Comparison of ENCODE assay signal across 15 mouse cellular contexts in genomic region chr15:31068127-31068526, GRCm38 (mm10).
A peak's percentile ranks its signal among the peaks of the same experiment; 100 is the strongest.
DNase-seq lines count a peak whose midpoint lies in the region; ATAC-seq and TF ChIP-seq lines count a peak whose summit lies in the region.
"Had no signal": no experiment of that assay in that cellular context is flagged by ENCODE, and none has a peak within 500 bp of the region (broad histone marks: within the 10 kb centered on the region; RNA-seq: fewer than 3 reads in every experiment).

No protein-coding gene starts in this region.

- H3K4me3 ChIP-seq in forebrain, embryonic 13.5 days: no peak overlapping the region
- no peak overlapping the region for H3K4me3 ChIP-seq in forebrain, embryonic 10.5 days
- no peak overlapping the region for H3K4me3 ChIP-seq in myocyte
- H3K4me3 ChIP-seq: lung, embryonic 15.5 days; megakaryocyte, embryonic 14.5 days had no signal

- H3K9ac ChIP-seq in forebrain, embryonic 13.5 days: no peak overlapping the region
- H3K9ac ChIP-seq: lung, embryonic 15.5 days had no signal

- no peaks in the 10 kb centered on the region for H3K79me2 ChIP-seq in myocyte (ENCODE audit: control insufficient read depth, insufficient read depth)

- H3K36me3 ChIP-seq in forebrain, embryonic 13.5 days (ENCODE audit: poor library complexity, severe bottlenecking): no peaks in the 10 kb centered on the region
- no peaks in the 10 kb centered on the region for H3K36me3 ChIP-seq in forebrain, embryonic 10.5 days (replicated peaks)
- no peaks in the 10 kb centered on the region for H3K36me3 ChIP-seq in myocyte (ENCODE audit: control insufficient read depth, insufficient read depth)
- H3K36me3 ChIP-seq: lung, embryonic 15.5 days had no signal

- H3K4me1 ChIP-seq in forebrain, embryonic 13.5 days: no peaks in the 10 kb centered on the region
- H3K4me1 ChIP-seq in forebrain, embryonic 10.5 days: no peaks in the 10 kb centered on the region
- H3K4me1 ChIP-seq: megakaryocyte, embryonic 14.5 days had no signal

- no peaks in the 10 kb centered on the region for H3K27me3 ChIP-seq in forebrain, embryonic 13.5 days
- no peaks in the 10 kb centered on the region for H3K27me3 ChIP-seq in forebrain, embryonic 10.5 days (ENCODE audit: poor library complexity, severe bottlenecking)
- no peaks in the 10 kb centered on the region for H3K27me3 ChIP-seq in myocyte (ENCODE audit: control insufficient read depth, insufficient read depth, insufficient read length)
- H3K27me3 ChIP-seq: lung, embryonic 15.5 days; megakaryocyte, embryonic 14.5 days had no signal

- H3K27ac ChIP-seq in forebrain, embryonic 13.5 days: no peak overlapping the region
- no peak overlapping the region for H3K27ac ChIP-seq in forebrain, embryonic 10.5 days
- H3K27ac ChIP-seq: lung, embryonic 15.5 days had no signal

- no peaks in the 10 kb centered on the region for H3K9me3 ChIP-seq in forebrain, embryonic 13.5 days (replicated peaks)
- no peaks in the 10 kb centered on the region for H3K9me3 ChIP-seq in forebrain, embryonic 10.5 days
- H3K9me3 ChIP-seq: lung, embryonic 15.5 days; megakaryocyte, embryonic 14.5 days had no signal

- ATAC-seq in forebrain, embryonic 13.5 days: peak; percentile 59

- DNase-seq in forebrain, embryonic 10.5 days (ENCODE audit: extremely low spot score, low spot score): no peak
- peak; percentile 51 to 75 for DNase-seq in layer of hippocampus, postnatal 10 days (ENCODE audit: low spot score in 2 of 2)
- no peak for DNase-seq in layer of hippocampus, adult 9-10 months (ENCODE audit: low spot score)
- DNase-seq in right cerebral cortex, postnatal 10 days (ENCODE audit: low spot score in 2 of 2): peak; percentile 44 to 57
- no peak for DNase-seq in right cerebral cortex, postnatal 25 days
- DNase-seq in urinary bladder, adult 18-20 months (ENCODE audit: low spot score in 2 of 2): no peak
- DNase-seq: adrenal gland, adult 8-10 months; B cell, adult 2 months; cerebellum, adult 18-20 months; kidney, adult 8-10 months had no signal

- WGBS in forebrain, embryonic 13.5 days: 60% methylated on average over 2 of the region's 2 CpGs
- WGBS in forebrain, embryonic 10.5 days: 86% methylated on average over 2 of the region's 2 CpGs

- no peak for TF ChIP-seq POLR2A in myocyte (IDR thresholded peaks at IDR 0.05; ENCODE audit: insufficient read length, low read depth)

- H3K4me2 ChIP-seq in forebrain, embryonic 13.5 days: no peak overlapping the region
- no peak overlapping the region for H3K4me2 ChIP-seq in myocyte (ENCODE audit: low read depth)
- H3K4me2 ChIP-seq: liver, embryonic 11.5 days; lung, embryonic 15.5 days had no signal

- no peak overlapping the region for H3ac ChIP-seq in myocyte (ENCODE audit: control insufficient read depth, insufficient read length)

TF ChIP-seq in myocyte, 11 proteins besides CTCF, POLR2A, EP300 and RAD21:
- TF ChIP-seq MAX (IDR thresholded peaks at IDR 0.05; ENCODE audit: low read depth): no peak
- 0 out of 2 replicates have a peak, but pooled peaks have one; percentile 14 for TF ChIP-seq CEBPB (IDR thresholded peaks at IDR 0.05; ENCODE audit: insufficient read depth, poor library complexity, severe bottlenecking)

Comparison
In these comparisons a context has a peak if more than half of its experiments do, and no peak if none do; other contexts are left out.
1. DNase-seq: peak in layer of hippocampus, postnatal 10 days (2 of 2) and right cerebral cortex, postnatal 10 days (2 of 2); none in forebrain, embryonic 10.5 days (single experiment), layer of hippocampus, adult 9-10 months (single experiment), right cerebral cortex, postnatal 25 days (single experiment) and urinary bladder, adult 18-20 months (0 of 2).